Mouse (Mus musculus): Measurements from ENCODE around the gene Zfp688. TPM values are rescaled to one million over a fixed set of nuclear protein-coding genes. Genes with fewer than 3 reads are reported as not detected.
"Not testable (repeated sequence)": the region's sequence is repeated elsewhere in the genome, so short reads cannot be mapped to it uniquely, and the experiment has no call there.

The Zfp688 gene
- polyA plus RNA-seq, 1 experiment from 2014 or later, result 22.0 TPM

DNA sequence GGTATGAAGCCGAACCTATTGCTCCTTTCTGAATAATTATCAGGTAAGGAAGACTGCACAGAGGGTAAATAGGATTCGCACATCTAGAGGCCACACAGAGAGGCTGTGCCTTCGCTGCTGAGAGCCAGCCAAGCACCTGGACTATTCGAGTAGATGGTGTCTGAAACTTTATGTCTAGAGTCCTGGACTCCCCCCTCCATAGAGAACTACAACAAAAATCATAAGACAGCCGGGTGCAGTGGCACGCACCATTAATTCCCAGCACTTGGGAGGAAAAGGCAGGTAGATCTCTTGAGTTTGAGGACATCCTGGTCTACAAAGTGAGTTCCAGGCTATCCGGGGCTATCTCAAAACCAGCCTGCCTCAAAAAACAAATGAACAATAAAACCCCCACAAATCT, 28.1 kb upstream of the Zfp688 start:
- WGBS, result 82% methylated on average over 7 of the region's 7 CpGs
- Histone ChIP-seq H3K4me3 (replicated peaks) (peak overlapping the region; percentile 89), H3K4me2 (peak overlapping the region; percentile 64), H3K27me3 (replicated peaks) (no peaks in the 10 kb centered on the region), H3K27ac (no peak overlapping the region), H3K4me1 (peaks cover 21% of the 10 kb centered on the region), H3K36me3 (peaks cover 21% of the 10 kb centered on the region; the same call in 1 of the 2 replicates), H3K9ac (no peak overlapping the region), H3K9me3 (no peaks in the 10 kb centered on the region)
- no peak for ATAC-seq (ENCODE audit: insufficient read depth, low FRiP score, low read depth)

DNA sequence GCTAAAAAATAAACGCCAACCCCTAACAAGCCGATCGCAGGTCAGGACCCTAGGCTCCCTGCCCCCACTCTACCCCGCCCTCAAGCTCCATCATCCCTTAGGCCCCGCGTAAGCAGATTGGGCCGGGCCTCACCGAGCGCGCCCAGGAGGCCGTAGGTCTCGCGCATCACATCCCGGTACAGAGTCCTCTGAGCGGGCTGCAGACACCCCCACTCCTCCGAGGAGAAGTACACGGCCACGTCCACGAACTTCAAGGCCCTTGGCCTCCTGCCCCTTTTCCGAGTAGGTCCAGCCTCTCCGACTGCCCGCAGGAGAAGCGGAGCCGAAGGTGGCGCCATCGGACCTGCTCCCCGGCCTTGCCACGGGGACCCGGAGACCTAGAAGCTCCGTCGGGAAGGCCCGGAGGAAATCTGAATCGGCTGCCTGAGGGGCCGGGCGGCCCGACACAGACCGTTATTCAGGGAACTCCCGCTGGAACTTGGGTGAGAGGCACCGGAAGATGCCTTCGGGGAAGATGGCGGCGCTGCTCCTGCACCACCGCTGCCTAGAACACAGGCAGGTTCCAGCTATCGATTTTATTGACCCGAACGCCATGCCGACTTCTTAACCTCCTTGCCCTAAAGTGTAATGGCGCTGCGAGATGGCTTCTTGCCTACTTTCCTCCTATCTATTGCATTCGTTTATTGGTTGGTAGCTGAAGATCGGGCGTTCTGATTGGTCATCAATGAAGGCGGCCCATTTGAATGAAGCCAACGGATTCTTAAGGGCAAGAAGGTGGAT, 26.8 kb upstream of the Zfp688 start, which contains the start of gene Zfp689:
TSS of gene Zfp689 (minus strand) at position 638 of the 780 bp plus-strand sequence.
- peak within 1 kb of the TSS; percentile 85 for H3K9ac ChIP-seq
- peak within 1 kb of the TSS; percentile 94 for H3K27ac ChIP-seq
- WGBS, result under 1% methylated on average over 54 of the region's 54 CpGs
- peak within 1 kb of the TSS; percentile 89 for H3K4me3 ChIP-seq (replicated peaks)
- peaks cover 28% of the 10 kb centered on the region for H3K36me3 ChIP-seq
- no peaks in the 10 kb centered on the region for H3K9me3 ChIP-seq
- ATAC-seq (ENCODE audit: insufficient read depth, low FRiP score, low read depth), result peak; percentile 89
- peaks cover 21% of the 10 kb centered on the region for H3K4me1 ChIP-seq
- H3K27me3 ChIP-seq (replicated peaks), result no peaks in the 10 kb centered on the region
- peak within 1 kb of the TSS; percentile 64 for H3K4me2 ChIP-seq

DNA sequence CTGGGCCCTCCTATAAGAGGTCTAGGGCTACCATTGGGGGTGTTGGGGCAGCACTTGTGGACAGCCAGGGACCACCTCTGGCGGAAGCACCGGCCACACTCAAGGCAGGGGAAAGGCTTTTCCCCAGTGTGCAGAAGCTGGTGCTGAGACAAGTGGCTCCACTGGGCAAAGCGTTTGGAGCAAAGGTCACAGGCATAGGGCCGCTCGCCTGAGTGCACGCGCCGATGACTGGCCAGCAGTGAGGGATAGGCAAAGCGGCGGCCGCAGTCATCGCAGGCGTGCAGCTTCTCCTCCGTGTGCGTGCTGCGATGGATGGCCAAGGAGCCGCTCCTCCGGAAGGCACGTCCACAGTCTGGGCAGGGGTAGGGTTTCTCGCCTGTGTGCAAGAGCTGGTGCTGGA, 22.1 kb upstream of the Zfp688 start:
- H3K27ac ChIP-seq, result no peak overlapping the region
- no peaks in the 10 kb centered on the region for H3K9me3 ChIP-seq
- peaks cover 20% of the 10 kb centered on the region for H3K36me3 ChIP-seq
- H3K4me3 ChIP-seq (replicated peaks), result no peak overlapping the region
- H3K4me2 ChIP-seq, result no peak overlapping the region
- no peaks in the 10 kb centered on the region for H3K27me3 ChIP-seq (replicated peaks)
- no peak for ATAC-seq (ENCODE audit: insufficient read depth, low FRiP score, low read depth)
- 88% methylated on average over 20 of the region's 20 CpGs for WGBS
- H3K9ac ChIP-seq, result no peak overlapping the region
- no peaks in the 10 kb centered on the region for H3K4me1 ChIP-seq

DNA sequence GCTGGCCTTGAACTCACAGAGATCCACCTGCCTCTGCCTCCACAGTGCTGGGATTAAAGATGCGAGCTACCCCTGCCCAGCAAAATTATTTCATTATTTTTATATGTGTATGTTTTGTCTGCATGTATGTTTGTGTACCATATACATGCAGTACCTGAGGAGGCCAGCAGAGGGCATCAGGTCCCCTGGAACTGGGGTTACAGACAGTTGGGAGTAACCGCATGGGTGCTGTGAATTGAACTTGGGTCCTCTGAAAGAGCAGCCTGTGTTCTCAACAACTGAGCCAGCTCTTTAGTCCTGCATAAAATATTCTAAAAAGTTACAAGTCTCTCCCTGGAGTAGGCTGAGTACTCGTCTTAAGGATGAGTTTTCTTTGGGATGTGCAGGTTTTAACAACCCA, 15.9 kb upstream of the Zfp688 start:
- Histone ChIP-seq H3K27ac (no peak overlapping the region), H3K4me3 (replicated peaks) (no peak overlapping the region), H3K9me3 (0 out of 2 replicates have a peak, but pooled peaks cover 5% of the 10 kb centered on the region), H3K36me3 (no peaks in the 10 kb centered on the region), H3K4me1 (no peaks in the 10 kb centered on the region), H3K27me3 (replicated peaks) (no peaks in the 10 kb centered on the region), H3K4me2 (no peak overlapping the region), H3K9ac (no peak overlapping the region)
- 88% methylated on average over 3 of the region's 3 CpGs for WGBS
- no peak for ATAC-seq (ENCODE audit: insufficient read depth, low FRiP score, low read depth)

DNA sequence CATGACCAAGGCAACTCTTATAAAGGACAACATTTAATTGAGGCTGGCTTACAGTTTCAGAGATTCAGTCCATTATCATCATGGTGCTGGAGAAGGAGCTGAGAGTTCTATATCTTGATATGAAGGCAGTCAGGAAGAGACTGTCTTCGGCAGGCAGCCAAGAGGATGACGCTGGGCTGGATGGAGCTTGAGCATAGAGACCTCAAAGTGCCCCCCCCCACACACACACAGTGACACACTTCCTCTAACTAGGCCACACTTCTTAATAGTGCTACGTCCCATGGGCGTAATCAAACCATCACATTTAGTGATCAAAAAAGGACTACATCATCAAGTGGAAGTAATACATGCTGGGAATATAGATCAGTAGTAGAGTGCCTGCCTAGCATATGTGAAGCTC, 13.3 kb upstream of the Zfp688 start:
- no peak for ATAC-seq (ENCODE audit: insufficient read depth, low FRiP score, low read depth)
- 80% methylated on average over 4 of the region's 4 CpGs for WGBS
- Histone ChIP-seq H3K36me3 (no peaks in the 10 kb centered on the region), H3K4me3 (replicated peaks) (no peak overlapping the region), H3K4me1 (no peaks in the 10 kb centered on the region), H3K4me2 (no peak overlapping the region), H3K9me3 (0 out of 2 replicates have a peak, but pooled peaks cover 5% of the 10 kb centered on the region), H3K27ac (no peak overlapping the region), H3K27me3 (replicated peaks) (no peaks in the 10 kb centered on the region), H3K9ac (no peak overlapping the region)

DNA sequence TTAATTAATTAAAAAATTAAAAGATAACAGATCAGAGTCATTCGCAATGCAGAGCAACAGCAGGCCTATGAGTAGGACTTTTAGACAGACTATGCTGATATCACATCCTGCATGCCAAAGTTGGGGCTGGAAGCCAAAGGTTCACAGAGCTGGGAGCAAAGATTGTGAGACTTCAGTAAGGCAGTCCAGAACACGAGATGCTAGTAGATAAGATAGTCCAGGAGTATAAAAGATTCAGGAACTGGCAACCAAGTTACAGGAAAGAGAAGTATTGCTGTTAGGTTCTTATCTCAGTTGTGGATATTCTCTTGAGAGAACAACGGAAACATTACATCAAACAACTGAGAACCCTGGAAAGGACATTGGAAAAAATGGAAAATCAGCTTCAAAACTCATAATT, 4.5 kb upstream of the Zfp688 start:
- Histone ChIP-seq H3K4me3 (replicated peaks) (no peak overlapping the region), H3K27me3 (replicated peaks) (no peaks in the 10 kb centered on the region), H3K9ac (no peak overlapping the region), H3K27ac (no peak overlapping the region), H3K4me2 (no peak overlapping the region), H3K9me3 (no peaks in the 10 kb centered on the region), H3K36me3 (no peaks in the 10 kb centered on the region), H3K4me1 (peaks cover 1% of the 10 kb centered on the region)
- ATAC-seq (ENCODE audit: insufficient read depth, low FRiP score, low read depth), result no peak
- 63% methylated on average over 3 of the region's 3 CpGs for WGBS

DNA sequence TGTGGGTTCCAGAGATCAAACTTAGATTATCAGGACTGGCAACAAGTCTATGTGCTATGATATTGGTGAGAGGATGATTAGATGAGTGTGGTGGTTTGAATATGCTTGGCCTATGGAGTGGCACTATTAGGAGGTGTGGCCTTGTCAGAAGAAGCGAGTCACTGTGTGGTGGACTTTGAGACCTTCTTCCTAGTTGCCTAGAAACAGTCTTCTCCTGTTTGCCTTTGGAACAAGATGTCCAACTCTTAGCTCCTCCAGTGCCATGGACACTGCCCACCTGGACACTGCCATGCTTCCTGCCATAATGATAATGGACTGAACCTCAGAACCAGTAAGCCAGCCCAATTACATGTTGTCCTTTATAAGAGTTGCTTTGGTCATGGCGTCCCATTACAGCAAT, 4.0 kb upstream of the Zfp688 start:
- no peak for ATAC-seq (ENCODE audit: insufficient read depth, low FRiP score, low read depth)
- Histone ChIP-seq H3K9me3 (no peaks in the 10 kb centered on the region), H3K27ac (no peak overlapping the region), H3K9ac (no peak overlapping the region), H3K27me3 (replicated peaks) (no peaks in the 10 kb centered on the region), H3K36me3 (no peaks in the 10 kb centered on the region), H3K4me3 (replicated peaks) (no peak overlapping the region), H3K4me1 (peaks cover 6% of the 10 kb centered on the region), H3K4me2 (no peak overlapping the region)
- WGBS, result 88% methylated on average over 2 of the region's 2 CpGs

DNA sequence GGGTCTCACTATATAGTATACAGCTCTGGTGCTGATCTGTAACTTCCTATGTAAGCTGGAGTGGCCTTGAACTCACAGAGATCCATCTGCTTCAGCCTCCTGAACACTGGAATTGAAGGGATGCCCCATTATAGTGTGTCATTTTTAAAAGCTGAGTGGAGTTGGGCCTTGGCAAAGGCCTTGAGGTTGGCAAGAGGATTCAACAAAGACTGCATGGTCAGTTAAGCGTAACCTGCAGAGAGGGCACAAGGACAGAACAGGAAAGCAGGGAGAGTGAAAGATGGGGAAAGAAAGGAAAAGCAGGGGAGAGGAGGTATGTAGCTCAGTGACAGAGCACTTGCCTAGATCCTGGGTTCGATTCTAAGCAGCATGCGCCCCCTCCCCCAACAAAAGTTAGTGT, 3.4 kb upstream of the Zfp688 start:
- H3K9me3 ChIP-seq, result no peaks in the 10 kb centered on the region
- WGBS, result 87% methylated on average over 3 of the region's 3 CpGs
- no peaks in the 10 kb centered on the region for H3K36me3 ChIP-seq
- ATAC-seq (ENCODE audit: insufficient read depth, low FRiP score, low read depth), result no peak
- H3K27ac ChIP-seq, result no peak overlapping the region
- H3K9ac ChIP-seq, result no peak overlapping the region
- no peak overlapping the region for H3K4me3 ChIP-seq (replicated peaks)
- H3K27me3 ChIP-seq (replicated peaks), result no peaks in the 10 kb centered on the region
- peaks cover 6% of the 10 kb centered on the region for H3K4me1 ChIP-seq
- no peak overlapping the region for H3K4me2 ChIP-seq

DNA sequence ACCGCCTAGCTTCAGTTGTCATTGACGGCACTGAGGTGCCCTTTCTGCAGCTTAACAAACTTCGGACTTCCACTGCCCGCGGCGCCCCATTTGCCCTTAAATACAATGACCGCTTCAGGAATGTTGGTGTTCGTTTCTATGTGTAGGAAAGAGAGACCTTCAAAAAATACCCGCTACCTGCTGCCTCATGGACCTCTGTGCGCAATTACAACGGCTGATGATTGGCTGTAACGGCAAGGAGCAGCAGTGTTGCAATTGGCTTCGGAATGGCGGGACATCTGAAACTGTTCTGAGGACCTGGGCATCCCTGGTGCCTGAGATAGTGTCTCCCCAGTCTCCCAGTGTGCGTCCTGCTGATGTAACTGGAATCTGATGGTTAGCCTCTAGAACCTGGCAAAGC, 379 bp upstream of the Zfp688 start:
- H3K27me3 ChIP-seq (replicated peaks), result no peaks in the 10 kb centered on the region
- H3K9ac ChIP-seq, result no peak overlapping the region
- H3K27ac ChIP-seq, result no peak overlapping the region
- peaks cover 6% of the 10 kb centered on the region for H3K4me1 ChIP-seq
- no peaks in the 10 kb centered on the region; the same call in 1 of the 2 replicates for H3K36me3 ChIP-seq
- peak overlapping the region; percentile 93 for H3K4me3 ChIP-seq (replicated peaks)
- H3K9me3 ChIP-seq, result no peaks in the 10 kb centered on the region
- peak overlapping the region; percentile 93 for H3K4me2 ChIP-seq
- 1% methylated on average over 15 of the region's 15 CpGs for WGBS
- ATAC-seq (ENCODE audit: insufficient read depth, low FRiP score, low read depth), result no peak

DNA sequence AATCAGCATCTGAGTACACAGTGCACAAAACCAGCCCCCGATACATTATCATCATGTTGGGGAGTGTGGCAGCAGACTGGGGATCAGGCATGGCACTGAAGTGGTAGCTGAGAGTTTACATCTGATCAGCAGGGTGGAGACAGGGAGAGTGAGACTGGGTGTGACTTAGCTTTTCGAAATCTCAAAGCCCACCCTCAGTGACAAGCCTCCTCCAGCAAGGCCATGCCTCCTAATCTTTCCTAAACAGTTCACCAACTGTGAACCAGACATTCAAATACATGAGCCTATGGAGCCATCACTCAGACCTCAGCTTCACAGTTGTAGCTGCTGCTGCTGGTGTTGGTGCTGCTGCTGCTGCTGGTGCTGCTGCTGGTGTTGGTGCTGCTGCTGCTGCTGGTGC, 10.4 kb downstream of the Zfp688 start:
- Histone ChIP-seq H3K27ac (no peak overlapping the region), H3K4me1 (no peaks in the 10 kb centered on the region), H3K9me3 (no peaks in the 10 kb centered on the region), H3K27me3 (replicated peaks) (no peaks in the 10 kb centered on the region), H3K9ac (no peak overlapping the region), H3K4me2 (no peak overlapping the region), H3K36me3 (no peaks in the 10 kb centered on the region; the same call in 1 of the 2 replicates), H3K4me3 (replicated peaks) (no peak overlapping the region)
- ATAC-seq (ENCODE audit: insufficient read depth, low FRiP score, low read depth), result no peak
- WGBS, result 76% methylated on average over 2 of the region's 2 CpGs

DNA sequence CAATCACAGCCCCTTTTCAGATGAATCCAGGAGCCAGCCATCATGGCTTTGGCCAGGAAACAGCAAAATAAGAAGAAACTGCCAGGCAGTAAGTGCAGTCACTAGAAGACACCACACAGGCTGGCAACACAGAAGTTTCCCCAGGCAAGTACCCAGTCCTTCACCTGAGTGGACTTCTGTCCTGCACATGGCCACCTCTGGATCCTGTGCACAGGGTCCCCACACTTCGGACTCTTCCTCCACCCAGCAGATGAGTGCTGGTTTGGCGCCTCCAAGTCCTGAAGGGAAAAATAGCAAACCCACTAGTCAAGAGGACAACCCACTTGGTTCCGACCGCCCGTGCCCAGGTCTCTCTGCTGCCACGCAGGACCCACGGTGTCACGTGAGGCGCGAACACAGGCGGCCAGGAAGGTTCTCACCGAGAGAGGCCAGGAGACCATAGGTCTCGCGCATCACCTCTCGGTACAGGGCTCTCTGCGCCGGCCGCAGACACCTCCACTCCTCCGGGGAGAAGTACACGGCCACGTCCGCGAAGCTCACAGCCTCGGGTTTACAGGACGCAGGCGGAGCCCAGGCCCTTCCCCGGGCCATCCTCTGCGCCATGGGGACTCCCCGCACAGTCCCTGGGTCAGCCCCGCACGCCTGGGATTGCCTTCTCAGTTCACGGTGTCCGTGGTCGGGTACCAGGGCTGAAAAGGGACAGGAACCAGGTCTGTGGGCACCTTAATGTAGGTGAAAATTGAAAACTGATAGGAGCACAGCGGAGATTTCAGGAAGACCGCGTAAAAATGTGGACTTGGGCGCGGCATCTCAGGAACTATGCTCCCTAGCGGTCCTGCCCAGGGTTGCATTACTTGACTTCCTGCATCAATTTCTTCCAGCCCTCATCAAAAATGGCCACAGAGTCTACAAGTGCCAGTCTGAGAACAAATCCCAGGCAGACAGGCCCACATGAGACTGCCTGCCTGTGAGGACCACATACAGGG, 15.6 kb downstream of the Zfp688 start, which contains the start of gene Zfp764:
TSS of gene Zfp764 (minus strand) at position 821 of the 986 bp plus-strand sequence.
- peak; percentile 83 for ATAC-seq (ENCODE audit: insufficient read depth, low FRiP score, low read depth)
- H3K9ac ChIP-seq, result peak within 1 kb of the TSS; percentile 68
- not testable (repeated sequence) for H3K9me3 ChIP-seq; H3K36me3 ChIP-seq; H3K4me1 ChIP-seq; H3K27me3 ChIP-seq (replicated peaks)
- 7% methylated on average over 40 of the region's 40 CpGs for WGBS
- peak within 1 kb of the TSS; percentile 60 for H3K27ac ChIP-seq
- H3K4me3 ChIP-seq (replicated peaks), result peak within 1 kb of the TSS; percentile 63
- peak within 1 kb of the TSS; percentile 95 for H3K4me2 ChIP-seq

DNA sequence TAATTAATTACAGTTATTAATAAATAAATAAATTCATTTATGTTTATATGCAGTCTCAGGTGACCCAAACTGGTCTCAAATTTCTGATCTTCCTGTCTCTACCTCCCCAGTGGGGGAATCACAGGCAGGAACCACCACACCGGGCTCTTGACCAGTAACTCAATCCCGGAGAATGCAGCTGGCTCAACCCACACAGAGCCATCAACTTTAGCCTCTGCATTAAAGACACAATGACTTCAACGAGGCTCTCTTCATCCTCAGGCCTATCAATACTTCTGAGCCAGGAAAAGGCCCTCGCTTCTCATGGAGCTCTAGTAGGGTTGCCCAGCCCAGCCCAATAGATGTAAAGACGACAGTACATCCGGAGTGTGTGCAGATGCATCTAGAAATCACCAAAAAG, 17.8 kb downstream of the Zfp688 start:
- not testable (repeated sequence) for H3K36me3 ChIP-seq; H3K4me2 ChIP-seq; H3K27me3 ChIP-seq (replicated peaks); H3K27ac ChIP-seq; H3K9ac ChIP-seq; H3K9me3 ChIP-seq; H3K4me3 ChIP-seq (replicated peaks); ATAC-seq (ENCODE audit: insufficient read depth, low FRiP score, low read depth); H3K4me1 ChIP-seq
- WGBS, result 96% methylated on average over 6 of the region's 6 CpGs

Data from stomach, embryonic 15.5 days (tissue).